Mouse (Mus musculus) MEL (cell line): ENCODE results near the gene Ak5.

ENCODE experiments used
- CHD1 ChIP-seq: IDR thresholded peaks from 2 replicates; pipeline ENCODE4 v1.6.1; 2012; ENCODE audit warnings: low read depth, mild to moderate bottlenecking, inconsistent platforms, low read length, improper control_type of control experiment
- CHD2 ChIP-seq: IDR thresholded peaks from 2 replicates; pipeline ENCODE4 v1.6.1; 2011; ENCODE audit warnings: low read length, improper control_type of control experiment
- CTCF ChIP-seq, 3 experiments: IDR thresholded peaks in 2 of 3; conservative IDR thresholded peaks in 1 of 3; 2 replicates each; pipeline ENCODE4 v1.5.1; 2011 to 2012; ENCODE audit warnings: low read length in 3 of 3, low read depth in 2 of 3, mild to moderate bottlenecking in 2 of 3, improper control_type of control experiment in 1 of 3, inconsistent platforms in 1 of 3, mixed read lengths in 1 of 3, moderate library complexity in 1 of 3; ENCODE audit not compliant: control insufficient read depth in 1 of 3, insufficient read depth in 1 of 3, poor library complexity in 1 of 3, severe bottlenecking in 1 of 3
- E2F4 ChIP-seq: IDR thresholded peaks from 2 replicates; pipeline ENCODE4 v1.6.1; 2011; ENCODE audit warnings: low read depth, low read length, improper control_type of control experiment, borderline replicate concordance
- ELF1 ChIP-seq: IDR thresholded peaks from 2 replicates; pipeline ENCODE4 v1.6.1; 2014; ENCODE audit warnings: low read depth, mild to moderate bottlenecking, inconsistent platforms, low read length, improper control_type of control experiment, moderate library complexity
- GATA1 ChIP-seq: IDR thresholded peaks from 2 replicates; pipeline ENCODE4 v1.6.1; 2011; ENCODE audit warnings: low read depth, low read length, improper control_type of control experiment
- POLR2A ChIP-seq, 2 experiments: IDR thresholded peaks; 2 replicates each; pipeline ENCODE4 v1.6.1; 2011 to 2012; ENCODE audit warnings: low read length in 2 of 2, mild to moderate bottlenecking in 2 of 2, control low read depth in 1 of 2, improper control_type of control experiment in 1 of 2, low read depth in 1 of 2, moderate library complexity in 1 of 2; ENCODE audit not compliant: control insufficient read depth in 1 of 2, insufficient read depth in 1 of 2, poor library complexity in 1 of 2
- SMC3 ChIP-seq: IDR thresholded peaks from 2 replicates; pipeline ENCODE4 v1.6.1; 2011; ENCODE audit warnings: low read depth, low read length, improper control_type of control experiment

DNA sequence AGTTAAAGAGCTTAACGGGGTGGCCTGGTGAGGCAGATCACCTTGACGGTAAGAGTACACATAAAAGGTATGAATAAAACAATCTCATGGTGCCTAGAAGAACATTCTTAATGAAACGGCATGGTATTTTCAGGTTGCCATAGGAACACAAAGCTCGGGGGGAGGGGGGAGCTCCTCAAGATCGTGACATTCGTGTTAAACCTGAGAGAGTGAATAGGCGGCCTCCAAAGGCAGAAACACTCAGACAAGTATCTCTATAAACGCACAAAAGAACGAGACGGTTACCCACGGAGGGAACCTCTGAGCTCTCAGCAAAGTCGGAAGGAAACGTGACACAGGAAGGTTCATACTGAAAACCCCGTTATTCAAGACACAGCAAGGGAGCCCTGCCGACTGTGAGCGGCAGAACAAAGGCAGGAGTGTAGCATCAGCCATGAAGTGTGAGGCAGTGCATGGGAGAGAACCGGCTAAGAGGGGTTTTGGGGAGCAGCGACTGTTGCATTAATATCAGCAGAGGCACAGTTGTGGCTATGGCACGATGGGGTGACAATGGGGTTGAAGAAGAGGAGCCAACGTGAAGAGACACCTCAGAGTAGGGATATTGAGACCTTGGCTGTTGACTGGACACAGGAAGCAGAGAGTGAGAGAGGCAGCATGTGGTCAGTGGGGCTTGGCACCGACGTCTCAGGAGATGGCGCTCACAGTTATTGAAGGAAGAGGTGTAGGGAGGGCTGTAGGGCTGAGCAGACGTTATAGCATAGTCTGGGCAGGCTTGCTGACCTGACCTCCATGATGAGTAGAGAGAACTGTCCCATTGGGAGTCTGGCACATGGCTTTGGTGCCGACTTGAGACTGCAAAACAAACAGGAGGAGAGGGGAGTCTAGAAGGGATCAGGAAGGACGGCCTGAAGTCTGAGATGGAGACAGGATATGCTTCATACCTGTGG is 89.6 kb downstream of the Ak5 start:
- TF ChIP-seq CHD2 = no peak
- no peak for TF ChIP-seq POLR2A (IDR thresholded peaks at IDR 0.05; ENCODE audit: control insufficient read depth in 1 of 2, insufficient read depth in 1 of 2, low read depth in 1 of 2, low read length in 2 of 2, poor library complexity in 1 of 2)
- TF ChIP-seq CHD1 = no peak
- TF ChIP-seq CTCF (IDR thresholded peaks at IDR 0.05 in 2 of 3, conservative IDR thresholded peaks at IDR 0.05 in 1 of 3; ENCODE audit: control insufficient read depth in 1 of 3, insufficient read depth in 1 of 3, low read depth in 2 of 3, low read length in 3 of 3, poor library complexity in 1 of 3, severe bottlenecking in 1 of 3) = no peak
- no peak for TF ChIP-seq E2F4
- TF ChIP-seq SMC3 = no peak
- TF ChIP-seq ELF1 = no peak
- TF ChIP-seq GATA1 = no peak
